Mouse (Mus musculus) cortical plate, adult 2 months (tissue): ENCODE data around the gene Arxes2. TPM values are rescaled to one million over a fixed set of nuclear protein-coding genes. Genes with fewer than 3 reads are reported as not detected.
"Not testable (repeated sequence)": the region's sequence is repeated elsewhere in the genome, so short reads cannot be mapped to it uniquely, and the experiment has no call there.

Experiments
- H3K27ac ChIP-seq: fragments of 200-500 bp; 2 replicates; pipeline ENCODE4 v1.5.1; 2012; ENCODE audit warnings: low read length, control low read depth, inconsistent platforms; ENCODE audit not compliant: insufficient read depth
- H3K4me1 ChIP-seq: fragments of 200-500 bp; 2 replicates; pipeline ENCODE4 v1.6.1; 2011; ENCODE audit warnings: low read length; ENCODE audit not compliant: control insufficient read depth, insufficient read depth
- H3K4me3 ChIP-seq: fragments of 200-500 bp; 2 replicates; pipeline ENCODE4 v1.5.1; 2011; ENCODE audit warnings: mild to moderate bottlenecking, low read length, control low read depth; ENCODE audit not compliant: insufficient read depth
- CTCF ChIP-seq: fragments of 200-500 bp; IDR thresholded peaks from 2 replicates; pipeline ENCODE4 v1.5.1; 2011; ENCODE audit warnings: mild to moderate bottlenecking, control low read depth, low read length; ENCODE audit not compliant: insufficient read depth; ENCODE audit errors: extremely low read depth
- POLR2A ChIP-seq: fragments of 200-500 bp; IDR thresholded peaks from 2 replicates; pipeline ENCODE4 v1.6.1; 2011; ENCODE audit warnings: mild to moderate bottlenecking, low read length, control low read depth; ENCODE audit not compliant: insufficient read depth; ENCODE audit errors: extremely low read depth
- polyA plus RNA-seq: library from polyadenylated mRNA; depleted of rRNA; stranded (reverse); fragments of >200 nt; gene quantifications from 2 replicates; pipeline ENCODE4 v1.2.3, GENCODE M21; 2012; rRNA removed

The Arxes2 gene
- 79.4 and 82.0 TPM in 2 replicates for polyA plus RNA-seq

- H3K27ac ChIP-seq, H3K4me3 ChIP-seq: not testable (repeated sequence)
Measured at GRCm38 (mm10) chrX:135993664-135994119, at the start of gene Arxes2. Gene Arxes2 (plus strand): TSS chrX:135993824.

GRCm38 (mm10) chrX:135948699-135949437 lies 44.8 kb upstream of the Arxes2 start:
- Histone ChIP-seq H3K4me3 (no peak overlapping the region), H3K4me1 (no peaks in the 10 kb centered on the region), H3K27ac (peak overlapping the region; percentile 13; the same call in 1 of the 2 replicates)
- TF ChIP-seq CTCF (no peak), POLR2A (no peak)

More at GRCm38 (mm10) chrX:135993664-135994119, at the start of gene Arxes2:
- H3K4me1 ChIP-seq: not testable (repeated sequence)

GRCm38 (mm10) chrX:135956988-135957690 lies 36.5 kb upstream of the Arxes2 start:
- H3K4me3 ChIP-seq: no peak overlapping the region
- H3K27ac ChIP-seq: no peak overlapping the region
- peaks cover 2% of the 10 kb centered on the region for H3K4me1 ChIP-seq
- TF ChIP-seq CTCF: no peak

DNA sequence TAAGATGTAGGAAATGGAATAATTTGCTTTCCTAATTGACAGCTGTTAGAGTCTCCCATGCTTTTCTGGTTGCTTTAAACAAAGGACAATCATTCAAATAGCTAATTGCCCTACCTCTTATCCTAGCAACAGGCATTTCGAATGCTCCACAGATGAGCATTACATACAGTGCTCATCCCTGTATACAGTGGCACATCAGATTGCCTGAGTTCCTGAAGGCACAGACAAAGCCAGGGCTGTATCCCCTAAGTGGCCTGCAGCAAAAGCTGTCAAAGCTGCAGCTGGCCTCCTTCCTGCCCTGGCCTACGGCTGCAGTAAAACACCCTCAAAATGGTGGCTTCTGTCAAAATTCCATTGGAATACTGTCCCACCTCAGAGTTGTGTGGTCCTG lies 35.9 kb upstream of the Arxes2 start:
- TF ChIP-seq CTCF: no peak
- no peak for TF ChIP-seq POLR2A
- Histone ChIP-seq H3K4me1 (peaks cover 2% of the 10 kb centered on the region), H3K27ac (no peak overlapping the region), H3K4me3 (no peak overlapping the region)

DNA sequence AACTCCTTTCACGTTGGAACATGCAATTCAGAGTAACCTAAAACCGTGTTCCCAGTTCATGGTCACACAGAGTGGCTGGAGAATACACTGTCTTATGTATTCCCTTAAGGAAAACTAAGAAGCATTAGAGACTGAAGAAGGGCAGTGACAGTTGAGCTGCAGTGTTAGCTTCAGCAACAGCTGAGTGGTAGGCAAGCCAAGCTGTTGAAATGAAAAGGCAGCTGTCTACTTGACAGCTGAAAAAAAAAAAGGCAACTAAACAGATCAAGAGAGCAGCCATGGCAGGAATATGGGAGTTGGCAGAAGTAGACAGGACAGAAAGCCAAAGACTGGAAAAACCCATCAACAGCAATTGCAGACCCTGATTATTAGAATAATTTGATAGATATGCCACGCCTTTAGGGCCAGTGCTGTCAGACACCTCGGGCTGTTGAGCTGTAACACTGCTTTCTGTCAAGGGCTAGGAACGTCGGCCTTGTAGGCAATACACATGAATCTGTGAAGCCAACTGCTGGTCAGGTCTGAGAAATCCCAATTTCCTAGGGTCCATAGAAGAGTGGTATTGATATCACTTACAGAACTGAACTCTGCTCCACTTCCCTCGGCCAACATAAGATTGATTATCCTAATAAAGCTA lies 34.9 kb upstream of the Arxes2 start:
- H3K4me3 ChIP-seq: no peak overlapping the region
- H3K4me1 ChIP-seq: peaks cover 2% of the 10 kb centered on the region
- TF ChIP-seq POLR2A: no peak
- TF ChIP-seq CTCF: no peak
- H3K27ac ChIP-seq: no peak overlapping the region

DNA sequence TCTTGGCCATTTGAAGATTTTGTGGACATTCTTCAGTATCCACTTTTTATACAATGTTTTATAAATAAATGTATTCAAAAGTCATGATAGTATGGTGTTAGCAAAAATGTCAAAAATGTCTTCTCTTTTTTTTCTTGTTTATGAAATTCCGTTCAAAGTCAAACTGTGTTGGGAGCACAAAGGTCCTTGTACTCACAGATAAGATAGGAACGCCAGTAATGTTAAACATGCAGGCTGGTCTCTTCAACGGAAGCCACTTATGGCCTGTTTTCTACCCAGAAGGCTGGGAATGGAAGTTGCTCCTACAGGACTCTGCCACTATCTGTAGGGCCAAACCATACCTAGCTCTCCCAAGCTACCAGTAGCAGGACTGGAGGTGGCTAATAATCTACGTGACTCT lies 34.1 kb upstream of the Arxes2 start:
- Histone ChIP-seq H3K4me3 (no peak overlapping the region), H3K27ac (no peak overlapping the region), H3K4me1 (peaks cover 2% of the 10 kb centered on the region)
- TF ChIP-seq POLR2A (no peak), CTCF (no peak)

DNA sequence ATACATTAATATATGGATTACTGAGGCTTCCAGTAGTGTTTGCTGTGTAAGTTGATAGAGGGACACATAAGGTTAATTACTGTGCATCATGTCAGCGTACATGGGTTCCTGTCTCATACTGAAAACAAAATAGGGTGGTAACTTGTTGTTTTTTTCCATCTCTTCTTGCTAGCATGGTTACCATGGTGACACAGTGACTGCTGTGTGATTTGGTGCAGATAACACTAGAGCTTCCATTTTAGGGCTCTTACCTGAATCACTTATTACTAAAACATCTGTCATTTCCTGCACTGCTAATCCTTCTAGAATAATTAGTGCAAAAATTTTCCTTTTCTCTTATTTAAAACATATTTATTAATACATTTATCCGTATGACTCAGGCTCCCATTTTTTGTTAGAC lies 31.3 kb upstream of the Arxes2 start:
- Histone ChIP-seq H3K27ac (no peak overlapping the region), H3K4me1 (peaks cover 2% of the 10 kb centered on the region), H3K4me3 (no peak overlapping the region)
- TF ChIP-seq CTCF (no peak), POLR2A (no peak)

- Histone ChIP-seq H3K4me1 (no peaks in the 10 kb centered on the region), H3K27ac (no peak overlapping the region), H3K4me3 (no peak overlapping the region)
- no peak for TF ChIP-seq CTCF
- no peak for TF ChIP-seq POLR2A
Measured at GRCm38 (mm10) chrX:135963130-135963529, 30.5 kb upstream of the Arxes2 start.

- H3K27ac ChIP-seq: no peak overlapping the region
- no peak overlapping the region for H3K4me3 ChIP-seq
- TF ChIP-seq CTCF (peak; percentile 19; the same call in 1 of the 2 replicates), POLR2A (no peak)
- no peaks in the 10 kb centered on the region for H3K4me1 ChIP-seq
Measured at GRCm38 (mm10) chrX:135963629-135964028, 30.0 kb upstream of the Arxes2 start.

DNA sequence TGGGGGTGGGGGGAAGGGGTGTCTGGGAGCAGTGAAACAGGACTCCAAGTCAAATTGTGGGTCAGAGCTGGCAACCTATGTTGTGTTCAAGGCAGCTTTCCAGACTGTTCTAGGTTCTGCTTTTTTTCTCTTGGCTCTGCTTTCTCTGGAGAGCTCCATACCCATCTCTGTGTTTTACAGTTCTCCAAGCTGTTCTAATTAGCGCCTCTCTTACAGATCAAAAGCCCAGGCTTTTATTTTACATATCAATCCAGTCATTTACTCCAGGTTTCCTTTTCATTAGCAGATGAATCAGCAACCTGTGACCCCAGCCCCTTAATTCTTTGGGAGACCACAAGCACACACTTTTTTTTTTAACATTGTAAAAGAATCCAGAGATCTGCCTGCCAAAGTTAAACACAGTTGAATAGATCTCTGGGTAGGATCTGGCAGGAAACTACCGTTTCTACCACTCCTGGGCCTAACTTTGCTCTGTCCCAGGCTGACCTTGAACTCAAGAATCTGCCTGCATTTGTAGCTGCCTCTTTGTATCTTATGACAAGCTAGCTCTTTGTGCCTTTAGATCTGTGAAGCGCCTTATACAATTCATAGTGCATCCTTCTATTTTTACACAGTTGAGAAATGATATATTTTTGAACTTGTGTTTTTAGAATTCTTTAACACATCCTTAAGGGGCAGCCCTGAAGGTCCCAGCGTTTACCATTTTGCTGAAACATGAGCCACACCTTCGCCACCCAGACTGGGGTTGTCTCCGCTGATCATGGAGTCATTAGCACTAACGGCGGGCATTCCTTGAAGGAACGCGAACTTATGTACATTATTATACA lies 19.8 kb upstream of the Arxes2 start:
- Histone ChIP-seq H3K27ac (no peak overlapping the region), H3K4me1 (no peaks in the 10 kb centered on the region; the same call in 1 of the 2 replicates), H3K4me3 (no peak overlapping the region)
- TF ChIP-seq POLR2A: no peak
- TF ChIP-seq CTCF: no peak
